Mouse (Mus musculus) heart, embryonic 11.5 days (tissue): ENCODE measurements around the gene E330034G19Rik. TPM values are rescaled to one million over a fixed set of nuclear protein-coding genes. Genes with fewer than 3 reads are reported as not detected.

ENCODE experiments used
- ATAC-seq: fragments of 200-750 bp; cut with Nextera tagmentation; replicated peaks from 2 replicates; pipeline ENCODE4 v1.8.0; 2017; ENCODE audit warnings: moderate library complexity; ENCODE audit not compliant: insufficient number of reproducible peaks, low FRiP score, low TSS enrichment
- H3K27ac ChIP-seq: fragments of 300-500 bp; sonication (generic); 2 replicates; pipeline ENCODE4 v1.5.1; 2014; ENCODE audit warnings: mild to moderate bottlenecking, low read depth, low read length
- H3K27me3 ChIP-seq: fragments of 300-500 bp; sonication (generic); 2 replicates; pipeline ENCODE4 v1.6.1; 2014; ENCODE audit warnings: mild to moderate bottlenecking, low read length, mixed read lengths; ENCODE audit not compliant: control insufficient read depth, insufficient read depth
- H3K36me3 ChIP-seq: fragments of 300-500 bp; sonication (generic); 2 replicates; pipeline ENCODE4 v1.6.1; 2014; ENCODE audit warnings: mild to moderate bottlenecking, low read length, moderate library complexity, mixed read lengths; ENCODE audit not compliant: control insufficient read depth, insufficient read depth
- H3K4me1 ChIP-seq: fragments of 300-500 bp; sonication (generic); 2 replicates; pipeline ENCODE4 v1.6.1; 2014; ENCODE audit warnings: low read length; ENCODE audit not compliant: control insufficient read depth, insufficient read depth
- H3K4me2 ChIP-seq: fragments of 300-500 bp; sonication (generic); 2 replicates; pipeline ENCODE4 v1.6.1; 2014; ENCODE audit warnings: mild to moderate bottlenecking, moderate library complexity
- H3K4me3 ChIP-seq: fragments of 300-500 bp; sonication (generic); 2 replicates; pipeline ENCODE4 v1.5.1; 2014; ENCODE audit warnings: low read depth, low read length
- H3K9ac ChIP-seq: fragments of 300-500 bp; sonication (generic); 2 replicates; pipeline ENCODE4 v1.6.1; 2014; ENCODE audit warnings: mild to moderate bottlenecking, low read depth, low read length, moderate library complexity
- H3K9me3 ChIP-seq: fragments of 300-500 bp; sonication (generic); replicated peaks from 2 replicates; pipeline ENCODE4 v1.6.1; 2016; ENCODE audit warnings: low read length; ENCODE audit not compliant: control insufficient read depth
- WGBS: fragments of 180-500 bp; shearing (Covaris S2); extraction: QIAGEN DNeasy Blood & Tissue Kit; methylation state at CpG from one replicate; pipeline ENCODE4 v1.1.7; 2014; ENCODE audit not compliant: insufficient replicate concordance; 5-methylcytosine and 5-hydroxymethylcytosine counted together
- polyA plus RNA-seq: library from polyadenylated mRNA; unstranded; fragments of >200 nt; fragmentation: Nextera tagmentation; extraction: Ambion mirVana; gene quantifications from 2 replicates; pipeline ENCODE4 v1.2.1, GENCODE M21; 2014

The E330034G19Rik gene
- polyA plus RNA-seq: not detected in 2 replicates

DNA sequence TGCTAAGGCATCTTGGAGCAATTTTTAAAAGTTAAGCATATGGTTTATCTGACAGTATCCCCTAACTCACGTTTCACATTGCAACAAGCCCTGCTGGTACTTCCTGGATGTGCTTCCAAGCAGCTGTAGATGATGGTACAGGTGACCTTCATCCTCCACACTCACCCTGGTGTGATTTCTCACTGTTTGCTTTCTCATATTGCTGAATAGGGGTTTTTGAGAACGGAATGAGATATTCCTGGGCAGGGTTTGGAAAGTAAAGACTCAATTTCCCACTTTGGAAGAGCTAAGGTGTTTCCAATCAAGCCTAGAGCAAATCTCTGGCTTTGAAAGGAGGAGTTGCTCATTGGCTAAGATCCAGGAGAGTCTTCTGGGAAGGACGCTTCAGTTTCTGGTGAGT, at the start of gene E330034G19Rik:
Gene E330034G19Rik, plus strand, starts transcription at position 301 of the 400 bp plus-strand sequence.
- Histone ChIP-seq H3K9me3 (no peaks in the 10 kb centered on the region), H3K4me3 (no peak within 1 kb of the TSS), H3K36me3 (no peaks in the 10 kb centered on the region), H3K27me3 (no peaks in the 10 kb centered on the region), H3K9ac (no peak within 1 kb of the TSS), H3K4me2 (no peak within 1 kb of the TSS), H3K27ac (no peak within 1 kb of the TSS), H3K4me1 (peaks cover 4% of the 10 kb centered on the region; the same call in 1 of the 2 replicates)
- no peak for ATAC-seq
- WGBS: 51% methylated on average over 3 of the region's 3 CpGs

DNA sequence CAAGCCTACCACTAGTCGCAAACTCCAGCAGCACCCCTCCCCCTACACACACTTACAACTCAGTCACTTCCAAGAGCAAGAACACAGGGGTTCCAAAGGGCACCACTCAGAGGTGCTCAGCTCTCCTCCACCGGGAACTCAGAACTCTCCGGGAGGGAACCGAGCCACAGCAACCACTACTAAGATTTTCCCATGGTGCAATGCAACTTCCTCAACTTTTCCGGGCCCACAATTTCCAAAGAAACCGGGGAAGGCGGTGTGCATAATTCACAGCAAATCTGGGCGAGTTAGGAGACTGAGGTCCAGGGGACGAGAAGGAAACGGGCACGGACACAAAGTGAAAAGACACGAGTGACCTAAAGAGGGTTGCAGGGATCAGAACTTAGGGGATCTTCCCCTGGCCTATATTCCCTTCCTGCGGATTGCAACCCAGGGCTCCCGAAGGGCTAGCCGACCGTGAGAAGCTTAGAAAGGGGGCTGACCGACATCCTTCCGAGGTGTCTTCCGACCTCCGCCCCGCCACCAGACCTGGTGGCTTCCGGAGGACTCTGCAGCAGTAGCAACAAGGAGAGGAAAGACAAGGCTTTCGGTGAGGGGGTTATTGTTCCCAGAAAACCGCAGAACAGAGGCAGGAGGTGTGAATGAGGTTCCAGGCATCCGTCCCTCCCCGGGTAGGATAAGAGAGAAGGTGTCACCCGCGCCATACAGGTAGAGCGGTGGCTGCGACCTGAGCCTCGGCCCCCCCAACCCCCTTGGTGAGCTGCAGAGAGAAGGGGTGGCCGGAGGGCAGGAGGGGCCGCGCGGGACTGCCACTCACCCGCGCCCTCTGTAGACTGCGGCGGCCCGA, 48.5 kb upstream of the E330034G19Rik start:
- H3K4me2 ChIP-seq: peak overlapping the region; percentile 75
- no peaks in the 10 kb centered on the region for H3K27me3 ChIP-seq
- peak overlapping the region; percentile 95 for H3K27ac ChIP-seq
- H3K36me3 ChIP-seq: peaks cover 3% of the 10 kb centered on the region; the same call in 1 of the 2 replicates
- under 1% methylated on average over 40 of the region's 40 CpGs for WGBS
- peak overlapping the region; percentile 92 for H3K9ac ChIP-seq
- H3K4me3 ChIP-seq: peak overlapping the region; percentile 78
- H3K9me3 ChIP-seq: no peaks in the 10 kb centered on the region
- ATAC-seq: no peak; the same call in 1 of the 2 replicates
- peaks cover 4% of the 10 kb centered on the region for H3K4me1 ChIP-seq

DNA sequence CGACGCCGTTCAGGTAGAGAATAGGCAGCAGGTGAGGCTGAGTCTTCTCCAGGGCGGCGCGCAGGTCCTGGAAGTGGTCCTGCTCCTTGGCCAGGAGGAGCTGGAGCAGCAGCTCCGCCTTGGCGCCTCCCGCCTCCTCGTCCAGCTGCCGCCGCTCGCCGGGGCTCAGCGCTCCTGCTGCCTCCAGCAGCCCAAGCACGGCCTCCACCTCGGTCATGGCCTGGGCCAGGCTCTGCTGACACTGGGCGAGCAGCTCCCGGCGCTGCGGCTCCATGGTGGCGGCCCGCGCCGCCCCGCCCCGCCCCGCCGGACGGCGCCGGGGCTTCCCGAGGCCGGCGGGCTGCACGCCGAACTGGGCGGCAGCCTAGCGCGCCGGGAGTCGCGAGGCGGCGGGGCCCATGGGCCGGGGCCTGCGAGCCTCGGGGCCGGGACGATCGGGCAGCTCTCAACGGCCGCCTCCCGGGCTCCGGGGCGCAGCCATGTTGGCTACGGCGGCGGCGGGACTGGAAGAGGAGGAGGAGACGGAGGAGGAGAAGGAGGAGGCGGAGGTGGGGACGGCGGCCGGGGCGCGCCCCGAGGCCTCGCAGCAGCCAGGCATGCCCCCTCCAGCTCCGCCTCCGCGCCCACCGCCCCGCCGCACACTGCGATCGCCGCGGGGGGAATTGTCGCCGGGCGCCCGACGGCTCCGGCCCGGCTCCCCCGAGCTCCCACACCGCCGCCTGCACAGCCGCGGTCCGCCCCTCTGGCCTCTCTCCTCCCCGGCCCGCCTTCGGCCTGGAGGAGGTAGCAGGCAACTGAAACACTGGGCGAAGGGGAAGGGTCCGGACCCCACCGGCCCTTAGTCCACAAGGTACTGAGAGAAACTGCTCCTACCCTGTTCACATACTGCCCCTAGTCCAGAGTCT, 47.6 kb upstream of the E330034G19Rik start, which contains the start of gene Dlg5:
Gene Dlg5, minus strand, starts transcription at position 744 of the 905 bp plus-strand sequence.
- H3K9me3 ChIP-seq: no peaks in the 10 kb centered on the region
- peak within 1 kb of the TSS; percentile 92 for H3K9ac ChIP-seq
- H3K27me3 ChIP-seq: no peaks in the 10 kb centered on the region
- peak within 1 kb of the TSS; percentile 75 for H3K4me2 ChIP-seq
- WGBS: under 1% methylated on average over 80 of the region's 98 CpGs
- peaks cover 3% of the 10 kb centered on the region; the same call in 1 of the 2 replicates for H3K36me3 ChIP-seq
- peak within 1 kb of the TSS; percentile 95 for H3K27ac ChIP-seq
- peak; percentile 83 for ATAC-seq
- H3K4me3 ChIP-seq: peak within 1 kb of the TSS; percentile 78
- peaks cover 4% of the 10 kb centered on the region for H3K4me1 ChIP-seq

DNA sequence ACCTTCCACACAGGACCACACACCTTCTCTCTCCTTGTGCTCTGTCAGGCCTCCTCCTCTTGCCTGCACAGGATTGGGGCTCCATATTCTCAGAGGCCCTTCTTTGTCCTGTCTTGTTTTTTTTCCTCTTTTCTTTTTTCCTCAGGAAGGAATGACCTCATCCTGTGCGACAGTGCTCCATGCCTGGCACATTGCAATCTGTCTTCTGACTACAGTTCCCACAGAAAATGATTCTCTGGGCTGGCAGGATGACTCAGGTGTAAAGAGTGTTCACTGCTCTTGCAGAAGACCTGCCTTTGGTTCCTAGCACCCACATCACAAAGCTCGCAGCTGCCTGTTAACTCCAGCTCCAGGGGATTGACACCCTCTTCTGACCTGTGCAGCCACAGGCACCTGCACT, 43.1 kb upstream of the E330034G19Rik start:
- 47% methylated on average over 2 of the region's 2 CpGs for WGBS
- Histone ChIP-seq H3K4me2 (no peak overlapping the region), H3K36me3 (no peaks in the 10 kb centered on the region), H3K4me1 (peaks cover 17% of the 10 kb centered on the region), H3K4me3 (no peak overlapping the region), H3K27ac (no peak overlapping the region), H3K9me3 (no peaks in the 10 kb centered on the region), H3K27me3 (no peaks in the 10 kb centered on the region), H3K9ac (no peak overlapping the region)
- ATAC-seq: no peak

DNA sequence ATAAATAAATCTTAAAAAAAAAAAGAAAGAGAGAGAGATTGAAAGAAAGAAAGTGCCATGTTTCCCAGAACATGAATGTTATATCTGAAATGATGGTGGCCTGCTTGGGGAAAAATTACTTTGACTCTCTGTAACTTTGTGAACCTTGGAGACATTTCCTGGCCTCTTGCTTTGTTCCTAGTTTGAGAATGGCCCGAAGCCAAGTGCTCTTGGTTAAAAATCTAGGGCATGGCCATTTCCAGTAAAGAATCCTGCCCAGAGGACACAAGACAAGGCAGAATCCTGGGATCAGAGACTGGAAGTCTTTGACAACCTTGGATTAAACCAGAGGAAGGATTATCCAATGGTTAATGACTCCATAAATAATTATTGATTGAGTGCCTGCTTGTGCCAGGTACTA, 41.7 kb upstream of the E330034G19Rik start:
- Histone ChIP-seq H3K9ac (no peak overlapping the region), H3K9me3 (no peaks in the 10 kb centered on the region), H3K27ac (no peak overlapping the region), H3K4me1 (peaks cover 17% of the 10 kb centered on the region), H3K27me3 (no peaks in the 10 kb centered on the region), H3K4me2 (no peak overlapping the region), H3K4me3 (no peak overlapping the region), H3K36me3 (no peaks in the 10 kb centered on the region)
- no peak for ATAC-seq
- 67% methylated on average over 1 of the region's 1 CpGs for WGBS

DNA sequence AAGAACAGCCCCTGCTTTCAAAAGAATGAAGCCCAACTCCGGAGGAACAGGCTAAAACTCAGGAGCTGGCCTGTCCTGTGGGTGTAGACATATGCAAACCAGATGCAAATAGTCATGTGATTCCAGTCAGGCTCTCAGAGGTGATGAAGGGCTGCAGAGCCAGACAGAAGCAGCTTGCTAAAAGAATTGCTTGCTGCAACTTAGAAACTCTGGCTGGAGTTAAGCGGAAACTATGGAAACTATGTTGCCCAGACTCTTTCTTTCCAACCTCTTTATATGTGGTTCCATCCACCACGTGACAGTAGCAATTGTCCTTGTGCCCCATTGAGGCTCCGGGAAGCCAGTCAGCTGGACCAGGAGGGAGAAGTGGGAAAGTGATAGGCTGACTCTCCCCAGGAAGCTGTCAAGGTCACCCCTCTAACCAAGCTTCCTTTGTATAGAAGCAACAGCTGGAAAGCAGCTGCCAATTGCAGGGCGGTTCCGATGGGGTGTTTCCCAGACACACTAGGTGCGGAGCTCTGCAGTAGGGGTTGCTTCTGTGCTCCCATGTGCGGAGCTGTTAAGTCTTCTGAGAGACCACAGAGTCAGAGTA, 39.3 kb upstream of the E330034G19Rik start:
- WGBS: 3% methylated on average over 8 of the region's 8 CpGs
- peak overlapping the region; percentile 54 for H3K4me2 ChIP-seq
- H3K9ac ChIP-seq: peak overlapping the region; percentile 52; the same call in 1 of the 2 replicates

DNA sequence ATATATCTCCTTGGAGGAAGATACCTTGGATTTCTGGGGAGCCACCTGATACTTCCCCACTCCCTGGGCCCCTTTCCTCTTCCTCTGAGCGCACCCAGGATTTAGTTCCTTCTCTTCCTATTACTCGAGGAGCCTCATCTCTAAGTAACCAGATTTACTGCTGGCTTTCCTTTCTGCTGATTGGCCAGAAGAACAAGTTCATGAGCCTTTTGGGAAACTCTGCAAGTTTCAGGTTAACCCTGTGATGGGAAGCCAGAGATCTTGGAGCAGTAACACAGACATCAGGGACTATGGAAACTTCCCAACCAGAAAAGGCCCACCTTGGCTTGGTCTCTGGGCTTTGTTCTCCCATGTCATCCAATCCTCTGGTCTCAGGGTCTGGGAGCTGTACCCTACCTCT, 37.1 kb upstream of the E330034G19Rik start:
- no peak for ATAC-seq
- no peaks in the 10 kb centered on the region for H3K27me3 ChIP-seq
- no peak overlapping the region for H3K4me3 ChIP-seq
- no peaks in the 10 kb centered on the region for H3K9me3 ChIP-seq
- no peak overlapping the region for H3K9ac ChIP-seq
- H3K4me2 ChIP-seq: no peak overlapping the region
- peaks cover 17% of the 10 kb centered on the region for H3K4me1 ChIP-seq
- 64% methylated on average over 2 of the region's 2 CpGs for WGBS
- H3K36me3 ChIP-seq: no peaks in the 10 kb centered on the region
- no peak overlapping the region for H3K27ac ChIP-seq

More for the DNA sequence above, 39.3 kb upstream of the E330034G19Rik start:
- H3K4me1 ChIP-seq: peaks cover 17% of the 10 kb centered on the region
- no peaks in the 10 kb centered on the region for H3K36me3 ChIP-seq
- no peak overlapping the region for H3K4me3 ChIP-seq
- H3K27me3 ChIP-seq: no peaks in the 10 kb centered on the region
- peak; percentile 72 for ATAC-seq
- no peaks in the 10 kb centered on the region for H3K9me3 ChIP-seq
- peak overlapping the region; percentile 88 for H3K27ac ChIP-seq

DNA sequence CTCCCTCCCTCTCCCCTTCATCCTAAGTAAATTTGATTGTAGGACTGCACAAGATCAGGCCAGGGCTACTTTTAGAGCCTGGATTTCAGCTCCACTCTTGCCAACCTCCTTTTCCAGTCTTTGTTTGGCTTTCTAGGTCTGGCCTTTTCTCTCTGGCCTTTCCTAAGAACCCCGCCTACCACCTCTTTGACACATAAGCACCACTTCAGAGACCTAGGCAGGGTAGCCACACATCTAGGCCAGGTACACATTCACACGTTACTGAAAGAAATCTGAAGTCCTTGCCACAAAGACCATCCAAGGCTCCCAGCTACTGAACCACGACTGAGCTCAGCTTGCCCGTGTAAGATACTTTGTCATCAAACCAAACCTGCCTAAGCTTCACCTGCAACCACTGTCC, 32.6 kb upstream of the E330034G19Rik start:
- 65% methylated on average over 4 of the region's 4 CpGs for WGBS
- Histone ChIP-seq H3K27ac (no peak overlapping the region), H3K4me2 (no peak overlapping the region), H3K4me1 (no peaks in the 10 kb centered on the region), H3K4me3 (no peak overlapping the region), H3K9me3 (no peaks in the 10 kb centered on the region), H3K27me3 (peaks cover 5% of the 10 kb centered on the region; the same call in 1 of the 2 replicates), H3K9ac (no peak overlapping the region), H3K36me3 (no peaks in the 10 kb centered on the region)
- ATAC-seq: no peak
